Mouse (Mus musculus): ENCODE data around the gene Tmem120b.
A peak's percentile ranks its signal among the peaks of the same experiment; 100 is the strongest.

The Tmem120b gene

DNA sequence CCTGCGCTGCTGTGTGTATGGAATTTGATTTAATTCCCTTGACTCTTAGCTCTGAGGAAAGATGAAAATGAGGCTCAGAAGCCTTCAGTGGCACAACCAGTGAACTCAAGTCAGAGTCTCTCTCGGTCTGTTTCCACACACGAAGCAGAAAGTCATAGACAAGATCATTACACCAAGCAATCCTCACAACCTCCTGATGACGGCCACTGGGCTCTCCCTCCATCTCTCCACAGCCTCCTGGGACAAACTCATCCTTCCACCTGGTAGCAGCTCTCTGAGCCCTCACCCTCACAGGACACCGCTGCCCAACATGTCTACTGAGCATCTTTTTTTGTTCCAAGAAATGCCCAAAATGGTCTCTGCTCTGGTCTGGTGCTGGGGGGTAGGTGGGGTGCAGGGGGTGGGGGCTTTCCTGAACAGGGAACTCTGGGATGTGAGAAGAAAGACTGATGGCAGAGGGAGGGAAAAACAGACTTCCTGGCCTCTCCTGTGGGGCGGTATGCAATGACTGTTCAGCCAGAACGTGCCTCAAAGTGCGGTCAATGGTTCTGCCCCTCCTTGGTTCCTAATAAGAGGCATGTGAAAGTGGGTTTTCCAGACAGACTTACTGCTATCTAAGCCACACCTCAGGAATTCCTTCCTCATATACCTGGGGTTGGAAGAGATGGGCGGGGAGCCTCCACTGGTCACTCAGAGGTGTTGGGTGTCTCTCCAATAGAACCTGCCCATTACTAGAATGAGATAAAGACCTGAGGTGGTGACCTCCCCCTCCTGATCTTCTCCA is 62.0 kb downstream of the Tmem120b start:
- no peak for DNase-seq

DNA sequence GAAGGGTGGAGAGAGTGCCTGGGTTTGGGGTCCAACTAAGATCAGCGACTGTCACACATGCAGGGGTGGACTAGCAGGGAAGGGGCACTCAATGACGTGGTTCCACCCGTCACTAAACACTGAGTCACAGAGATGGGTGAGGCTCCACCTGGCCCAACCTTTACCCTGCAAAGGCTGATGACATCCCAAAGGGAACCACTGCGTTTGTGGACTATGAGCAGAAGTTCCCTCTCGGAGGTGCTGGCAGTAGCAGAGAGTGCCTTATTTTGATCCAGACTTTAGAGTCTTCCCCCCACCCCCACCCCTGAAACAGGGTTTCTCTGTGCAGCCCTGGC is 62.6 kb downstream of the Tmem120b start:
- no peak for DNase-seq

DNA sequence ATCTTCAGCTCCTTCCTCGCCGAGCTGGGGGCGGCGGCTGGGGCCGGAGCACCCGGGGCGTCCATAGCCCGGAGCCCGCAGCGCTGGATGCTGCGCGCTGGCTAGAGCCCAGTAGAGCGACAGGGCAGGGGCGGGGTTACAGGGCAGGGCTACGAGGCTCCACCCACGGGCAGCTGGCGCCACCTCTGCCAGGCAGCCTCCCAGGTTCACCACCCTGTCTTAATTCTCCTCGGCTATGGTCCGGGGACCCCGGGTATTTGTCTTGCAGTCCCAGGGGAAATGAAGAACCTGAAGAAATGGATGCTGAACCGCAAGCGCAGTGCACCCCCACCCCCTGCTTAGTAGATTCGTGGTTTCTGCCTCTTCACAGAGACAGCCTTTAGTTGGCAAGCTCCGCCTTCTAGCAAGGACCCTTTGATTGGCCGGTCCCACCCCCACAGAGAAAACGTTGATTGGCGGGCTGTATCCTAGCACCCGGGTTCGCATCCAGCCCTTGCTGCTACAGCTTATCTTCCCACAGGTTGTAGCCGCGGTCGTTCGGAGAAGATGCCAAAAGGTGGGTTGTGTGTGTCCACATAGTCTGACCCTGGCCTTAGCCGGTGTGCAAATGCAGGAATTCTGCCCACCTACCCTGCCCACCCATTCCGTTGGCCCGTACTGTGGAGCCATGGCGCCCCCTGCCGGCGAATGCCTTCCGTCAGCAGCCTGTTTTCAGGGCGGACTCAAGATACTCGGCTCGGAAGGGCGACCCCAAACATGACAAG is 64.3 kb downstream of the Tmem120b start, which contains the start of gene Rhof:
Gene Rhof (minus strand): TSS at position 385 of the 764 bp plus-strand sequence.
- DNase-seq = peak; percentile 95

DNA sequence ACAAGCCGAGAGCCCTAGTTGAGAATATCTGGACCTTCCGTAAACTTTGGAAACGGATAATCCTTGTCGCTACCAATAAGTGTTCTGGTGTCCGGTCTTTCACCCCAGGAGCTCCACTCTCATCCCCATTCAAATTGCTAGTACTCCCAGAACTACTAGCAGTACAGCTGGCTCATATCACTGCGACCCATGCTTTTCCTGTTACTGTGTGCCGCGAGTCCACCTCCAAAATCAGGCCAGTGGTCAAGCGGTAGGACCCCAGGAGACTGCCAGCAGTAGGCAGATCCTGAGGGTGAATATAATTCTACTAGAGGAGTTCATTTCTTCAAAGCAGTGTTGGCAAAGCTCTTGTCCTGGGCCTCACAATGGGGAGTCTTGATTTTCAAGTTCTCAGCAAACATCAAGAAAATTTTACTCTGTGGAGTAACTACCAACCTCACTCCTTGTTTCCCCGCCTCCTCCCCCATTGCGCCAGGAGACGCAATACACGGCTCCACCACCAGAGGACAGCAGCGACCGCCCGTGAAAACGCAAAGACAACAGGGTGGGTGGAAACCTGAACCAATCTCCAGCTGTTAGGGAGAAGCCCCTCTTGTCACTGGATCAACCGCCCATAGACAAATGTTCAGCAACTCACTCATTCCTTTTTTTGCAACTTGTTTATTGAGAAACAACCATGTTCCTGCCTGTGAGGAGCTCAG is 65.0 kb downstream of the Tmem120b start:
- DNase-seq = peak; percentile 88

DNA sequence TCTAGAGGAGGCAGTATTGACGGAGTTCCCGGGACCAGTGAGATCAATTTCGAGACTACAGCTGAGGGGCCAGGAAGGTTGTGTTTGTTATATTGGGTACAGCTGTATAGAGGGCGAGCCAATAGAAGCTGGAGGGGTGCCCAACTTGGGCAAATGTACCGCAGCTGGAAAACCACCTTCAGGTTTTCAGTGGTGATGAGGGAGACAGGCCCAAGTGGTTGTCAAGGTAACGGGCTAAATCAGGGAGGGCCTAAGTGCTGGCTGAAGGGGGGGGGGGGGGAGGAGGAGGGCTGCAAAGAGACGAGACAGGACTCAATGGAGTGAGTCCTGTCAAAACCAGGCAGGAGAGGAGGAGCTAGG is 65.5 kb downstream of the Tmem120b start:
- DNase-seq = no peak

DNA sequence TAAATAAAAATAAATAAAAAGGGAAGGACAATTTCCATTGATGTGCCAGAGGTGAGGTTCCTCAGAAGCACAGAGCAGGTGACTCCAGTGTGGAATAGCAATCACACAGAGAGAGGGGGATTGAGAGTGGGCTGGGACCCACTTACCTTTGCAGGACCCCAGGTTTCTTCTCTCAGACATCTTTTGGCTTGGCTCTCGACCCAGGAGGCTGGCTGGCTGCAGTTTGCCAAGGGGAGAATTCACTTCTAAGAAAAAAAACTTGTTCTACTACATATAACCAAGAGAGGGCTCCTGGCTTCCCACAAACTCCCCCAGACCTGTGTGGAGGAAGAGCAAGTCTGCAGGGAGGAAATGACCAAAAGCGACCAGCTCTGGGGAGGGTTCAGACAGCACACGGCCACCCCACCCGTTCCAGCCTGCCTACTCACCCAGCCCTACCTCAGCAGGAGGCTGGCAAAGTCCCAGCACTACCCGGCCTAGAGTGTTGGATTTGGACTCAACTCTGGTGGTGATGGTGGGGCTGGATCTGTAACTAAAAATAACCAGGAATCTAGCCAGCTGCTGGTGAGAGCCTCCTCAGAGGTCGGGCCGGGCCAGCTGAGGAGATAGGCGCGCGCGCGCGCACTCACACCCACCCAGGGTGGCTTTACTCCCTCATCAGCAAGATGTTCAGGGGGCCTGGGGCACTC is 66.1 kb downstream of the Tmem120b start:
- peak; percentile 57 for DNase-seq

DNA sequence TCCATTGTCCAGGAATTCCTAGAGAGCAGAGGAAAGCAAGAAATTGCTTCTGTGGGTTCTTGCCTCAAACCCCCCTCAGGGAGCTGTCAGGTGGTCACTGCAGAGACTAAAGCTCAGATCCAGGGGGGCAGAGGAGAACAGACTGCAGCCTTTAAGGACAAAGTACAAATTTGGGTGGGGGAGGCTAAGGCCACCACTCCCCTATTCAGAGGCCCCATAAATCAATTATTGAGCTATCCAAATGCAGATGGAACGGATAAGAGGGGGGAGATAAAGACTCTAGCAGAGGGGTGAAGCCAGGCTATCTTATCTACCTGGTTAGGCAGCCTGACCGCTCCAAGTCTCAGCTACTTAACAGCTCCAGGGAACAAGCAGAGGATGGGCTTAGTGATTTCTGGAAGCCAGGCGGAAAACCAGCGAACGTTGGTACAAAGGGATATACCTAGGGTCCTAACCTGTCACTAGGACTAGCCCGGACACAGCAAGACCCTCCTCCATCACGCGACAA is 66.7 kb downstream of the Tmem120b start:
- DNase-seq = no peak

DNA sequence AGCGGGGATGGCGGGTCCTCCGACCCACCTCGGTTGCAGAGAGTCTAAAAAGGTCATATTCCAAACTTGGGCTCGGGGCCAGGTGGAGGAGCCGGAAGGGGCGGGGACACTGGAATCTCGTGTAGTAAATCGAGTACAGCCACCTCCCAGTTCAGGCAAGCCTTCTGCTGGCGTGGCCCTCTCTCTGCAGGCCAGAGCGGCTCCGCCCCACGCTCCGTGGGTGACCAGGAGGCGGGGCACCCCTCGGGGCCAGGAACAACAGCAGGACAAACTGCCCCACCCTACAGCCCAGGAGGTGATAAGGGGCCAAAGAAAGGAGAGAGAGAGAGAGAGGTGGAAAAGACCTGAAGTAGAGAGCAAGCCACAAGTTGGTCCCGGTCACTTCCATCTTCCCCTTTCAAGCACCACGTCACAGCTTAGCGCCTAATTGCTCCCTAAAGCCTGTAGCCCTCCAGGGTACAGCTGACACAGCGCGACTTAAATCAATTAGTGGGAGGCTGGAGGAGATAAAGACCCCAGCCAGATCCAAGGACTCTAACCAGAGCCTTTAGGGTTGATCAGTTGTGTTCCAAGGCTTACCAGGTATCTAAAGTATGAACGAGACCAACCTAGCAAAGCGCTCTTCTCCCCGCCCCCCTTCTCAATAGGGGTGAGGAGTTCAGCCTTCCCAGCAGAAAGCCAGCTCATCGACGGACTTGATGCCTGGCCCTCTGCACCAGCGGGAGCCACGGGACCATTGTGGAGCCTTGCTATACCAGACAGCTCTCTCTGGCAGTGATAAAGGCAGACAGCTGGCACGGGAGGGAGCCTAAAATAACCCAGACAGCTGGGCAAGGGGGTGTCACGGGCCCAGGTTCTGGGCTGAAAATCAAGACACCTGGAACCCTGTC is 67.5 kb downstream of the Tmem120b start:
- DNase-seq = peak; percentile 93

DNA sequence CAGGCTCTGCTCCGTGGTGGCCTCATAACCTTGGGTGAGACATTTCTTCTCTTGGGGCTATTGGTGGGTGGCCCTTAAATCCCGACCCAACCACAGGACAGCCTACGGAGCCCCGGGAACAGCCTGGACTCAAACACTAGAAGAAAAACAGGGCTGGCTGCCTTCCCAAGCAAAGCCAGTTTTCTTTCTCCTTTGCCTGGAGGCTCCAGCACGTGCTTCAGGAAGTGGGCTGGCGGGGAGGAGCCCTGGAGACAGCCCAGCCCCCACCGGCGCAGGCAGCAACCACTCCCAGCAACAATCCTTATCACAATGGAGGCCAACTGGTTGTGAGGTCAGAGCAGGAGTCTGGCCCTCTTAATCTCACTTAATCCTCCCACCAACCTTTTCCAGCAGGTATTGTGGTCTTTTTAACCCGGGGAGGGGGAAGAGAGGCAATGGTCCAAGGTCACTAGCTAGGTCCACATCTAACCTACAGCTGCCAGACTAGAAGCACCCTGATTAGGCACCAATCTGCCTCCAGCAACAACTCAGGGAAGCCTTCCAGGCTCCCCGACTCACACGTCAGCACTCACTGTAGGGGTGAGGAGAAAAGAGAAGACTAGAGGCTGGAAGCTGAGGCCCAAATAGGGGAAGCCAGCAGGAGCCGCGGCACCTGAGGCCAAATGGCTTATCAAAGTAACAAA is 68.3 kb downstream of the Tmem120b start:
- DNase-seq = peak; percentile 94

DNA sequence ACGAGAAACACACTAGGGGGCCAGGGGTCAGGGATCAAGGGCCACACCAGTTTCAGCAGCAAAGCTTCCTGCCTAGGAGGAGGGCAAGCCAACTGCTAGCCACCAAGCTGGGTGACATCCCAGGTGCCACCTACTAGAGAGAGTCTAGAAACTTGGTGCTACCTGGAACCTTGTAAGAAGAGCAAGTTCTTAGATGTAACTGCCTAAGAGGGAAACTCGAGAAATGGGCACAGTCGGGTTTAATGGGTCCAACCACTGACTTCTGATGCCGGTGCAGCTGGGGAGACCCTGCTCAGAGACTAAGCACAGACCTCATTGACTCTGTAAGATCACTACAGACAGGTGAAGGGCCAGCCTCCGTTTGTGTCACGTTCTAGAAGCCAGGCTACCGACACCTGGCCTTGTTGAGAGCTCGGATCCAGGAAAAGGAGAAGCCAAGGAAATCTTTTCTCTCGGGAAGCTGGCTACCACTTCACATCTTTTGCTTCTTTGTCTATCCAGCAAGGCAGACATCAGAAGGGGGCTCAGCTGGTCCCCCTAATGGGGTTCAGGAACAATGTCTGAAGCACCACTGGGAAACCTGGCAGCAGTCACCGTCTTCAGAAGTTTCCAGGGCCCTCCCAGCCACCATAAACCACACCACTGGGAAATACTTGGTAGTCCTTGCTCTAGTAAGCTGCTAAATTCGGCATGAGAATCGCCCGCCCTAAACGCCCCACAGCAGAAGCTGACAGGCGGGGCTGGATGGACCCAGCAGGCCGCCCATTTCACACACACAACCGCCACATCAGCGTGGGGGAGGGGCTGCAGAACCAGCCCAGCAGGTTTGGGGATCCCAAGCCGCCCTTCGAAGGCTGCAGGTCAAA is 69.1 kb downstream of the Tmem120b start:
- DNase-seq = peak; percentile 94

DNA sequence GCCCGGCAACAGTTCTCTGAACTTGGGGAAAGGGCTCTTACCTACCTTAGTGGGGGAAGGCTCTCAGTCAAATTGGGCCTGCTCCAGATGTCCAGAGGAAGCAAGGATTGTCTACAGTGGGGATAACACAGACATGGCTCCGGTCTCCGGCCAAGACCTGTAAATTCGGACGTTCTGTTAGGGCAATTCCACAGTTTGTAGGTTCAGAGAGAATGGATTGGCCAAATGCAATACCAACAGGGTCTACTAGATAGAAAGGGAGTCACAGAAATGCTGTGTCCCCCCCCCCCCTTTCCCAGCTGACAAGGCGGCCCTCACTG is 69.7 kb downstream of the Tmem120b start:
- DNase-seq = no peak

DNA sequence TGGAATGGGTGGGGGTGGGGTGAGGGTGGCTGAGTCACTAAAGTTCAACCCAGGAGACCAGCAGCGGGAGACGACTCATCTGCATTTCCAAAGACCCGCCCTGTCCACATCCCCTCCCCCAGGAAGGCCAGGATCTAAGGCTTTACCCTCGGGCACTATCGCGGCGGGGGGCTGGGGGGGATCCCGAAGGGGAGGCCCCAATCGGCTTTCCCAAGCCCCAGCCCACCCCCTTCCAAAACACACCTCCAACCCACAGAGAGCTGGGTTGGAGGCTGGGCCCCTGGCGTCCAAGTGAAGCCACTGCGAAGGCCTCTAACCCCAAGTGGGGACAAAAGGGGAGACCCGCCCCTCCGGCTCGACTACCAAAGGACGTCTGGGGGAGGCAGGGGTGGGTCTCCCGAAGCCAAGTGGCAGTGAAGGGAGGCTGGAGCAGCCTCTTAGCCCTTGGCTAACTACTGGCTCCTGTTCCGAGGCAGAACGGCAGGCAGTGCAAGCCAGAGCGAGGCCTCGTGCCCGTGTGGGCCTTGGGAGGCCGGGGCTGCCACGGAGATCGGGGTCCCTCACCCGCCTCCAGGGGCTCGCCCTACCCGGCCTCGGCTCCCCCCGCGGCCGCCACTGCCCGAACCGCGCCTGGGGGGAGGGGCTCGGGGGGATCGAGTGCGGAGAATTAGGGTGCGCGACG is 70.2 kb downstream of the Tmem120b start:
- peak; percentile 89 for DNase-seq

DNA sequence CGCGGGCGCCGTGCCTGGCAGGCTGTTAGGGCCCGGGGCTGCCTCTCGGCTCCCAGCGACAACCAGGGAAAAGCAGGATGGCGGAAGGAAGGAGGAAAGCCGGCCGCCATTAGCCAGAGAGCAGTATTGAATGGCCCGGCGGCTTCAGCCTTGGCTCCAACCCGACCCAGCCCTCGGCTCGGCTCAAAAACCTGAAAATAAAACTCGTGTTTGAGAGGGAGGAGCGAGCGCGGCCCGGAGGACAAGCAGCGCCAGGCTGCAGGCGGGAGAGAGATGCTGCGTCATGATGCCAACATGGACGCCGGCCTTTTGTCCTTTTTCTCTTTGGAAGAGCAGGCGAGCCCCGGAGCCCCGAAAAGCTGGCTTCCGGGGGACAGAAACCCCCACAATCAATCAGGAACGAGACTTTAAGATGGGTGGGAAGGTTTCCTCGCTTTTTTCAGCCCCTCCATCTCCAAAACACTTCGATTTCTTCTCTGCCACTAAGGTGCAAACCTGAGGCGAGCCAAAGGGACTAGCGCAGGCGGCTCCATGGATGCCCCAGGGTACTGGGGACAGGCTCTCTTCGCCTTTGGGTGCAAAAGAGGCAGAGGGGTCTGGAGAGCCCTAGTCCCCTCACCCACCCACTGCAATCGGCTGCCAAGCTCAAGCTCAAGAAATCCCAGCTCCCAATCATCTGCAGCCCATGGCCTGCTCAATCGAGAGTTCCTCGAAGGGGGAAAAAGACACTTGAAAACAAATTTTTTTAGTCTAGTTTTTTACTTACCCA is 70.9 kb downstream of the Tmem120b start:
- peak; percentile 91 for DNase-seq

DNA sequence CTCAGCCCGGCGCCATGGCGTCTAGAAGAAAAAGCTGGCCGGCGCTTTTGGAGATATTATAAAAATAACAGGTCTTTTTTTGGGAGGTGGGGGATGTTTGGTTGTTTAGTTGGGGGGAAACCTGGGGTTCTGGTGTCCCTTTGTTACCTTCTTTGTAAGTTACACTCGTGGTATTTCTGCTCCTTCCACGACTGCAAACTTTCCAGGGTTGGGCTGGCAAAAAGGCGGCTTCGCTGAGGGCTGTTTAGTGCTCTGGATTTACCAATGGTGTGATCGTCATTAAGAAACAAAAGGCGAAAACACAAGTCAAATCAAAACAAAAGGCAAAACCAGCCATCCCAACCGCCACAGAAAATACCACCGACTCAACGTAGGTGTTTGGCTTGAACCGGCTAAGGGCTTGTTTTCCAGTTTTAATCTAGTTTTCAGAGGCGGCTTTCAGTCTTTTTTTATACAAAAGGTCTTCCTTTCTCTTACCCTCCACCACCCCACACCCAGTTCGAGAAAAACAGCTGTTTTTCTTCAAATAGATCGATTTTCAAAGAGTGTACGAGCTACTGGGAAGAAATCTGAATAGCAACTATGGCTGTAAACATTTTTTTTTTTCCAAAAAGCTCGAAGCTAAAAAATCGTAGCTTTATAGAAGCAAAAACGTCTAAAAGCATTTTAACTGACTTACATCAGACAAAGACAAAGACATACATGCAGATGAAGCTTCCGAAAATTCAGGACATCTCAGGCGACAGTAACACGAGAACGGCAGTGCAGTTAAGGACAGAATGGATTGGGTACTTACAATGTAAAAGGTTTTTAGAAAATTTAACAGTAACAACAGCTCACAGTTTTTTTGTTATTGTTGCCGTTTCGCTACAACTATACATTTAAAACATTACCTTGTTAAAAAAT is 71.8 kb downstream of the Tmem120b start:
- DNase-seq = peak; percentile 51

DNA sequence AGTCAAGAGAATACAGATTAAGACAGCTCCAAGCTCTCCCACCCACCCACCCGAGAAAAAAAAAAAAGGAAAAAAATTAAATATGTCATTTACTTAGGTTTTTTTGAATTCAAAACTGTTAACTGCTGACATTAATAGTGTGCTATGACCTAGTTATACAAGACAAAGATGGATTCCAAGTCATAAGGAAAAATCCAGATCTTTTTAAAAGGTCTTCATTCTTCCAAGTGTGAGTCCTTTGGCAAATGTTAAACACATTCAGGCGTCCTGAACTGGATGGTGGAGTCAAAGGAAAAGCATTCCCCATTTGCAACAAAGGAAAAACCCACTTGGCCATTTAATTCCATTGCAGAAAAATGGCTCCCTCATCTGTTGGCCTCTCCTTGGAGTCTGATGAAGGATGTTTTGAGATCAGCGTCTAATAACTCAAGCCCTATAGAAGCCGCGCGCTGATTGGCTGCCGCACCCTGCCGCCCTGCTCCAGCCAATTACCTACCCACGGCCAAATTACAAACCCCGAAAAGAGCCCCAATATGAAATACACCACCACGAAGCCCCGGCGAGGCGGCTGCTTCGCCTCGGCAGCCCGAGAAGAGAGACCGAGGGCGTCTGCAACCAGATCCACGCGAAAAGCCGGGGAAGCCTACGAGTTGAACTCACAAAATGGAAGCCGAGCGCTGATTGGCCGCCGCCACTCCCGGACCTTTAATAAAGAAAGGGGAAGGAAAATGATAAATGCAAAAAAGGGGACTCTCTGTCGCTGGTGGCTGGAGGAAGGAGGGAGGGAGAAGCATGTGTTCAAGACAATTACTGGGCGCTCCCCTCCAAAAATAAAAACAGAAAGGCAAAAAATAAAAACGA is 72.7 kb downstream of the Tmem120b start:
- peak; percentile 93 for DNase-seq

DNA sequence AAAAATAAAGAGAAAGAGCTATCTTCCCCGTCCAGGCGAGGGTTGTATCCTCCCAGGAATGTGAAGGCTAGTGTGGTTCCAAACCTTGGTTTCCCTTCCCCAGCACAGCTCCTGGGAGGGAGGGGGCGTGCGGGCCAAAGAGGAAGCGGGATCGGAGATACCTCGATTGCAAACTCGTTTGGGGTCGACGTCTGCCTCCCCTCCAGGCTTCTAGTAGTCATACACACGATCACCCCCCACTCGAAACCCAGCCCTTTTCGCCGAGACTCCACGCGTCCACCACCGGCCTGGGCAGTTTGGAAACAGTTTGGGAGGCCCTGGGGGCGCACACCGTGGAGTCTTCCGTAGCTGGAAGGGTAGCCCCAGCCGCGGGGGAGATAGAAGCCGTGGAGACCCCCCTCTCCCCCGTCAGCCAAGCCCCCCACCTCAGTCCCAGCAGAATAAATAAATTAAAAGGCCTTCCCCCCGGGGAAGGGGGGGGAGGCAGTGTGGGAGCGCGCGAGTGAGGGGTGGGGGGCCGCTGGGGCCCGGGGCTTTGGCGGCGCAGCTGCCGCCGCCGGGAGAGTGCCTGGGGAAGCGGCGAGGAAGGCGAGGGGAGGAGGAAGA is 73.4 kb downstream of the Tmem120b start:
- peak; percentile 66 for DNase-seq
